22 mouse cellular contexts compared by ENCODE assay signal in the genomic region with DNA sequence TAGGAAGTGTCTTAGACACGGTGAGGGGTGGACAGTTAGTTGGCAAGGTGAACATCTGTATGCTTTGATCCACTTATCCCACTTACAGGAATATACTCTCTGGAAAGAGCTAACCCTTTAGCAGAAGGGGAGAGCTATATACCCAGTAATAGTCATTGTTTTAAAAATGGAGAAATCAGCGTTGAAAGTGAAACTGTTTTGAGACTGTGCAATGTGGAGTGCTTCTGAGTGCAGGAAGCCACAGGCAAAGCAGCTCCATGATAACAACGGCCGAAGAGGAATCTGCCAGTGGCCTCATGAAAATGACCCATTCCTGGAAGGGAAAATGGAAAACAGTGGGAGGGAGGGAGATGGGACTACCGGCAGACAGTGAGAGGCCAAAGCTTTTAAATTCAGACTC. TPM values are rescaled to one million over a fixed set of nuclear protein-coding genes. Genes with fewer than 3 reads are reported as not detected.
DNase-seq lines count a peak whose midpoint lies in the region; ATAC-seq lines count a peak whose summit lies in the region.
"Had no signal": no experiment of that assay in that cellular context is flagged by ENCODE, and none has a peak within 500 bp of the region (broad histone marks: within the 10 kb centered on the region; RNA-seq: fewer than 3 reads in every experiment).

No protein-coding gene starts in this region.

- ATAC-seq in common myeloid progenitor, adult 5-6 weeks (replicated peaks; ENCODE audit: low read depth, poor library complexity, severe bottlenecking): peak; percentile 30; the same call in 1 of the 2 replicates
- 0 out of 2 replicates have a peak, but pooled peaks have one; percentile 20 for ATAC-seq in megakaryocyte progenitor cell, adult 5-6 weeks (replicated peaks; ENCODE audit: poor library complexity)
- ATAC-seq: hindbrain, embryonic 16.5 days; midbrain, embryonic 13.5 days had no signal

- peak; percentile 63 for DNase-seq in A20 (ENCODE audit: low read depth, low spot score)
- DNase-seq in CD4-positive, CD25-positive, alpha-beta regulatory T cell, adult 2 months (ENCODE audit: low read depth, low spot score): peak; percentile 58
- no peak for DNase-seq in adrenal gland, postnatal 14 days
- no peak for DNase-seq in frontal cortex, postnatal 10 days (ENCODE audit: low spot score in 2 of 2)
- no peak for DNase-seq in cerebellum, adult 9-11 months
- DNase-seq: adrenal gland, adult 2 months; cerebellum, postnatal 14 days; embryo, embryonic 11 days; gastrocnemius, postnatal 10 days; heart, adult 2 months; heart, postnatal 4 days; kidney, adult 18-20 months; kidney, postnatal 10 days; lung, adult 2 months; lung, postnatal 36 days; right cerebral cortex, postnatal 25 days had no signal

RNA-seq across cellular contexts. Expression of gene Prss39, which starts 17.4 kb away (rescaled TPM):
- total RNA-seq in common myeloid progenitor, adult 5-6 weeks (2017): not detected in 2 replicates
- total RNA-seq in megakaryocyte progenitor cell, adult 5-6 weeks (2015): 0.29 TPM in 1 of 2 replicates, not detected in the other
- not detected in 2 replicates for total RNA-seq in megakaryocyte progenitor cell, adult 5-6 weeks (2017)
- not detected in 2 replicates for total RNA-seq in adrenal gland, postnatal 14 days (2021)
- total RNA-seq: adrenal gland, adult 2 months; gastrocnemius, postnatal 10 days; heart, adult 2 months; heart, postnatal 4 days; layer of hippocampus, adult 2 months; left cerebral cortex, postnatal 36 days had no signal

RNA-seq across cellular contexts. Expression of gene Ptpn18, which starts 21.2 kb away (rescaled TPM):
- total RNA-seq in common myeloid progenitor, adult 5-6 weeks (2017): 299 and 432 TPM in 2 replicates
- total RNA-seq in megakaryocyte progenitor cell, adult 5-6 weeks (2015): 51.7 and 55.5 TPM in 2 replicates
- 287 and 316 TPM in 2 replicates for total RNA-seq in megakaryocyte progenitor cell, adult 5-6 weeks (2017)
- total RNA-seq in adrenal gland, postnatal 14 days (2021): 3.6 and 15.3 TPM in 2 replicates

RNA-seq across cellular contexts. Expression of gene Imp4, which starts 41.1 kb away (rescaled TPM):
- total RNA-seq in common myeloid progenitor, adult 5-6 weeks (2017): 33.8 and 37.4 TPM in 2 replicates
- 53.6 and 69.7 TPM in 2 replicates for total RNA-seq in megakaryocyte progenitor cell, adult 5-6 weeks (2015)
- 29.5 and 32.1 TPM in 2 replicates for total RNA-seq in megakaryocyte progenitor cell, adult 5-6 weeks (2017)
- total RNA-seq in adrenal gland, postnatal 14 days (2021): 59.8 and 61.0 TPM in 2 replicates

RNA-seq across cellular contexts. Expression of gene Ccdc115, which starts 41.3 kb away (rescaled TPM):
- total RNA-seq in common myeloid progenitor, adult 5-6 weeks (2017): 55.7 and 63.4 TPM in 2 replicates
- total RNA-seq in megakaryocyte progenitor cell, adult 5-6 weeks (2015): 52.4 and 54.5 TPM in 2 replicates
- total RNA-seq in megakaryocyte progenitor cell, adult 5-6 weeks (2017): 65.5 and 65.9 TPM in 2 replicates
- 16.4 and 20.9 TPM in 2 replicates for total RNA-seq in adrenal gland, postnatal 14 days (2021)

RNA-seq across cellular contexts. Expression of gene Cfc1, which starts 54.6 kb away (rescaled TPM):
- not detected in 2 replicates for total RNA-seq in common myeloid progenitor, adult 5-6 weeks (2017)
- 0.17 TPM in 1 of 2 replicates, not detected in the other for total RNA-seq in megakaryocyte progenitor cell, adult 5-6 weeks (2015)
- not detected in 2 replicates for total RNA-seq in megakaryocyte progenitor cell, adult 5-6 weeks (2017)
- total RNA-seq in adrenal gland, postnatal 14 days (2021): not detected in 2 replicates
- total RNA-seq: adrenal gland, adult 2 months; gastrocnemius, postnatal 10 days; heart, adult 2 months; heart, postnatal 4 days; left cerebral cortex, postnatal 36 days had no signal

Comparison
In these comparisons a context has a peak if more than half of its experiments do, and no peak if none do; other contexts are left out.
1. DNase-seq: peak in A20 (single experiment) and CD4-positive, CD25-positive, alpha-beta regulatory T cell, adult 2 months (single experiment); none in adrenal gland, postnatal 14 days (single experiment), frontal cortex, postnatal 10 days (0 of 2) and cerebellum, adult 9-11 months (single experiment).